Mouse (Mus musculus) lung, embryonic 15.5 days (tissue): ENCODE measurements around the gene Noxo1. TPM values are rescaled to one million over a fixed set of nuclear protein-coding genes. Genes with fewer than 3 reads are reported as not detected.
"Not testable (repeated sequence)": the region's sequence is repeated elsewhere in the genome, so short reads cannot be mapped to it uniquely, and the experiment has no call there.

Experiments used
- ATAC-seq: fragments of 200-750 bp; cut with Nextera tagmentation; 2 replicates; pipeline ENCODE4 v1.8.0; 2017; ENCODE audit warnings: moderate number of reproducible peaks, borderline replicate concordance; ENCODE audit not compliant: low FRiP score, low TSS enrichment; ENCODE audit errors: extremely low read depth
- H3K27ac ChIP-seq: fragments of 300-500 bp; sonication (generic); 2 replicates; pipeline ENCODE4 v1.5.1; 2015; ENCODE audit warnings: moderate library complexity, mild to moderate bottlenecking, inconsistent platforms
- H3K27me3 ChIP-seq: fragments of 300-500 bp; sonication (generic); 2 replicates; pipeline ENCODE4 v1.6.1; 2015; ENCODE audit warnings: inconsistent platforms
- H3K36me3 ChIP-seq: fragments of 300-500 bp; sonication (generic); 2 replicates; pipeline ENCODE4 v1.6.1; 2015; ENCODE audit warnings: inconsistent platforms
- H3K4me1 ChIP-seq: fragments of 300-500 bp; sonication (generic); 2 replicates; pipeline ENCODE4 v1.6.1; 2015; ENCODE audit warnings: inconsistent platforms
- H3K4me2 ChIP-seq: fragments of 300-500 bp; sonication (generic); 2 replicates; pipeline ENCODE4 v1.6.1; 2015; ENCODE audit warnings: inconsistent platforms, mild to moderate bottlenecking, moderate library complexity
- H3K4me3 ChIP-seq: fragments of 300-500 bp; sonication (generic); 2 replicates; pipeline ENCODE4 v1.5.1; 2015; ENCODE audit warnings: mild to moderate bottlenecking, inconsistent platforms
- H3K9ac ChIP-seq: fragments of 300-500 bp; sonication (generic); 2 replicates; pipeline ENCODE4 v1.6.1; 2015; ENCODE audit warnings: inconsistent platforms
- H3K9me3 ChIP-seq: fragments of 300-500 bp; sonication (generic); 2 replicates; pipeline ENCODE4 v1.6.1; 2016; ENCODE audit warnings: inconsistent platforms
- WGBS: fragments of 180-500 bp; shearing (Covaris S2); methylation state at CpG from one replicate; pipeline ENCODE4 v1.1.7; 2015; 5-methylcytosine and 5-hydroxymethylcytosine counted together
- polyA plus RNA-seq: library from polyadenylated mRNA; unstranded; fragments of >200 nt; fragmentation: Nextera tagmentation; extraction: Ambion mirVana; gene quantifications from 2 replicates; pipeline ENCODE4 v1.2.1, GENCODE M21; 2015

Gene Noxo1
- polyA plus RNA-seq, 1 experiment from 2014 or later, result 3.5 TPM

DNA sequence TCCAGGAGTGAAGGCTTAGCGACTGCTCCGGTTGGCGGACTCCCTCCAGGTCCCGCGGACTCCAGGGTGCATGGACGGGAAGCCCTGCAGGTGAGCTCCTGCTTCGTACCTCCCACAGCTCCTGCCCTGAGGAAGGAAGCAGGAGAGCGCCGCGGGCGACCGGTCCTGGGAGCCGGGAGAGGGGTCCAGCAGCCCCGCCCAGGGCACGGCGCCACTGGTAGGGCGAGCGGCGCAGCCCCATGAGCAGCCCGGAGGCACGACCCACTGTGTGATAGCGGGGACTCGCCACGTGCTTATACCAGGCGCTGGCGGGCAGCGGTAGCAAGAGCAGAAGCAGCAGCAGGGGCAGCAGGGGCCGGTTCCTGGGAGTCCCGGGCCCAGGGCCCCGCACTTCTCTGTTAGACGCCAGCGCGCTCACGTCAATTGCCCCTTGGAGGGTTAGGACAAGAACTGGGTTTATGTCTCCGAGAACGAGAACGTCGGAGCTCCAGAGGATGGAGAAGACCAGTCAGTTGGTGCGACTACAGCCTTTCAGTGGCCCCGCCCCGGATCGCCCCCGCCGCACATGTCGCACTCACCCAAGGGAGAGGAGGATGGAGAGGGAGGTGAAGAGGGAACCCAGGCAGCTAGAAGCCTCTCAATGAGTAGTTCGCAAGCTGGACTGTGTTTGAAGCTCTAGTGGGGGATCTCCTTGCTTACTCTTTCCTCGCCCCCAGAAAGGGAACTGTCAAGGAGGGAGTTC lies 37.8 kb upstream of the Noxo1 start, which contains the start of gene Npw:
Gene Npw, minus strand, starts transcription at position 441 of the 742 bp plus-strand sequence.
- peak within 1 kb of the TSS; percentile 89 for H3K4me2 ChIP-seq
- peaks cover 51% of the 10 kb centered on the region for H3K27me3 ChIP-seq
- peaks cover 26% of the 10 kb centered on the region for H3K4me1 ChIP-seq
- no peaks in the 10 kb centered on the region for H3K9me3 ChIP-seq
- H3K36me3 ChIP-seq, result no peaks in the 10 kb centered on the region
- H3K27ac ChIP-seq, result no peak within 1 kb of the TSS
- peak within 1 kb of the TSS; percentile 39 for H3K9ac ChIP-seq
- peak; percentile 46; the same call in 1 of the 2 replicates for ATAC-seq
- H3K4me3 ChIP-seq, result peak within 1 kb of the TSS; percentile 45
- 3% methylated on average over 47 of the region's 47 CpGs for WGBS

DNA sequence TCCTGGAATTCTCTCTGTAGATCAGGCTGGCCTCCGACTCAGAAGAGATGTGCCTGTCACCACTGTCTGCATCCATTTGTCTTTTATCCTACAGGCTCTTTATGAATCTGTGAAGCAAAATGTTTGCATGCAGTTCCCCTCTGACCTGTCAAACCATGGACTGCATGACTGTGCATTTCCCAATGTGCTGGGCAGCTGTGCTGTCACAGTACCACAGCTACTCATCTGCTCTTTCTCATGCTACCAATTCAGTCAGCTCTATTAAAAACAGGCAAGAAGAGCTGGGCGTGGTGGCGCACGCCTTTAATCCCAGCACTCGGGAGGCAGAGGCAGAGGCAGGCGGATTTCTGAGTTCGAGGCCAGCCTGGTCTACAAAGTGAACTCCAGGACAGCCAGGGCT lies 29.0 kb upstream of the Noxo1 start:
- H3K4me1 ChIP-seq, result peaks cover 27% of the 10 kb centered on the region
- 68% methylated on average over 7 of the region's 7 CpGs for WGBS
- H3K4me2 ChIP-seq, H3K27me3 ChIP-seq, H3K4me3 ChIP-seq, ATAC-seq, H3K9me3 ChIP-seq, H3K27ac ChIP-seq, H3K36me3 ChIP-seq, H3K9ac ChIP-seq: not testable (repeated sequence)

DNA sequence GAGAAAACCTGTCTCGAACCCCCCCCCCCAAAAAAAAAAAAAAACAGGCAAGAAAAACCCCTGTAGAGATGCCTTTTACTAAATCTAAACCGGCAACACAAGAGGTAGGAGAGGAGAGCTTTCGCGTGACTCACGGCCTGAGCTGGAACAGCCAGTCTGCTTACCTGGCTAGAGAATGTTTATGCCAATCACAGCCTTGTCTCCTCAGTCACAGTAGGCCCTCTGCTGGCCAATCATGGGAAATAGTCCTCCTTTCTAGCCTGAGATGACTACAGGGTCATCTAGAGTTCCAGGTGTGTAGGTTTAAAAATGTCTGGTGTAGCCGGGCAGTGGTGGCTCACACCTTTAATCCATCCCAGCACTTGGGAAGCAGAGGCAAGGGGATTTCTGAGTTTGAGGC lies 28.6 kb upstream of the Noxo1 start:
- Histone ChIP-seq H3K27me3 (no peaks in the 10 kb centered on the region), H3K4me1 (peaks cover 31% of the 10 kb centered on the region), H3K4me3 (no peak overlapping the region), H3K36me3 (no peaks in the 10 kb centered on the region), H3K9me3 (no peaks in the 10 kb centered on the region), H3K4me2 (no peak overlapping the region), H3K9ac (no peak overlapping the region), H3K27ac (no peak overlapping the region)
- WGBS, result 20% methylated on average over 6 of the region's 6 CpGs
- no peak for ATAC-seq

DNA sequence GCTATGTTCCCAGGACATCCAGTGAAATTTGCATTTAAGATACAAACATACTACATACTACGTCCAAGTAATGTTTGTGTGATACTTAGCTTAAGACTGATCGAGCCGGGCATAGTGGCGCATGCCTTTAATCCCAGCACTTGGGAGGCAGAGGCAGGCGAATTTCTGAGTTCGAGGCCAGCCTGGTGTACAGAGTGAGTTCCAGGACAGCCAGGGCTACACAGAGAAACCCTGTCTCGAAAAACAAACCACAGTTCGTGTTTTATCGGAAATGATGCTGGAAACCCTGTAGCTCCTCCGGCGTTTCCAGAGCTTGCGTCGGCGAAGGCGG lies 26.9 kb upstream of the Noxo1 start:
- not testable (repeated sequence) for H3K36me3 ChIP-seq, H3K9me3 ChIP-seq, H3K27me3 ChIP-seq
- peak overlapping the region; percentile 65 for H3K27ac ChIP-seq
- peak overlapping the region; percentile 70 for H3K4me3 ChIP-seq
- peaks cover 32% of the 10 kb centered on the region for H3K4me1 ChIP-seq
- H3K4me2 ChIP-seq, result peak overlapping the region; percentile 78
- H3K9ac ChIP-seq, result peak overlapping the region; percentile 96
- peak; percentile 10; the same call in 1 of the 2 replicates for ATAC-seq
- WGBS, result 9% methylated on average over 15 of the region's 15 CpGs

DNA sequence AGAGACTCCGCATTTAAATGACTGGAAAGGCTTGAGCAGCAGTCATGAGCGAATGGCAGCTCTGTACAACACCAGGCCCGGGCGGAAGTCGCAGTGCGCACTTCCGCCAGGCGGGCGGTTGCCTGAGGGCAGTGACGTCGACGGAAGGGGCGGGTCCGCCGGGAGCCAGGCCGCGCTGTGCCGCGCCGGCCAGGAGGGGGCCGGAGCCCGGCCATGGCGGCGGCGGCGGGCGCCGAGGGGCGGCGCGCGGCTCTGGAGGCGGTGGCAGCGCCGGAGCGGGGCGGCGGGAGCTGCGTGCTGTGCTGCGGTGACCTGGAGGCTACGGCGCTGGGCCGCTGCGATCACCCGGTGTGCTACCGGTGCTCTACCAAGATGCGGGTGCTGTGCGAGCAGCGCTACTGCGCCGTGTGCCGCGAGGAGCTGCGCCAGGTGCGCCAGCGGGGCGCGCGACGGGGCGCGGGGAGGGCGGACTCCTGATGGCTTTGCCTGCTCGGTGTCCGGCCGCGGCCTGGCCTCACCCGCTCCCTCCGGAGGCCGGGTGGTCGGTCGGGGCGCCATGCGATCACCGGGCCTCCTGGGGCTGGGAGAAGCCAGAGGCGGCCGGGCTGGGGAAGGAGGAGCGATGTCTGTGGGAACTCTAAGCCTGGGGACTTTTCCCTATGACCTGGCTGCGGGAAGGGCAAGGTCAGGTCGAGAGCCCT lies 26.3 kb upstream of the Noxo1 start, which contains the start of gene Zfp598:
Gene Zfp598, plus strand, starts transcription at position 143 of the 701 bp plus-strand sequence.
- peaks cover 32% of the 10 kb centered on the region for H3K4me1 ChIP-seq
- WGBS, result under 1% methylated on average over 80 of the region's 80 CpGs
- ATAC-seq, result peak; percentile 98
- no peaks in the 10 kb centered on the region for H3K9me3 ChIP-seq
- H3K27me3 ChIP-seq, result no peaks in the 10 kb centered on the region
- H3K36me3 ChIP-seq, result no peaks in the 10 kb centered on the region
- H3K4me3 ChIP-seq, result peak within 1 kb of the TSS; percentile 70
- peak within 1 kb of the TSS; percentile 96 for H3K9ac ChIP-seq
- peak within 1 kb of the TSS; percentile 78 for H3K4me2 ChIP-seq
- H3K27ac ChIP-seq, result peak within 1 kb of the TSS; percentile 75

DNA sequence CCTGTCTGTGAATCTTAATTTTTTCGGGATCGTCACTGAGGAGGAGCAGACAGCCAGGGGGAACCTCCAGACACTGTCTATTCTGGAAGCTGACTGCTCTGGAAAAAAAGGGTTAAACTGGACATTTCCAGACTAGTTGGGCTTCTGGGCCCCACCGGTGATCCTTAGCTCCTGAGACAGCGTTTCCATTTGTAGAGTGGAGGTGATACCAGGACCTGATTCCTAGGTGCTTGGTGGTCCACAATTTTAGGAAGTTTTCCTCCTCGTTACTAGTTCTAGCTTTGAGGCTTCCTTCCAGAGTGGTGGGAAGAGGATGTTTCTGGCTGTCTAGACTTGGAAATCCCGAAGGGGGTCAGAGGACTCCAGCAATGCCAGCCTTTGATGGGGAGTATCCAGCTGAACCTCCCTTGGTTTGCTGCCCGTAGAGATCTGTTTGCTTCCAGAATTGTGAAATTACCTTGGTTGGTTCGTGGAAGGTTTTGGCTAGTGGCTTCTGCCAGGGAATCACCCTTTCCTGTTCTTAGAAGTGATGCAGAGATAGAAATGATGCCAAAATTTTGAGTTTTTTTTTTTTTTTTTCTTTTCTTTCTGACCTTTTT lies 25.7 kb upstream of the Noxo1 start:
- Histone ChIP-seq H3K9me3 (no peaks in the 10 kb centered on the region), H3K9ac (peak overlapping the region; percentile 96), H3K27ac (peak overlapping the region; percentile 75; the same call in 1 of the 2 replicates), H3K4me3 (peak overlapping the region; percentile 70), H3K36me3 (no peaks in the 10 kb centered on the region), H3K4me2 (peak overlapping the region; percentile 78), H3K4me1 (peaks cover 32% of the 10 kb centered on the region), H3K27me3 (no peaks in the 10 kb centered on the region)
- ATAC-seq, result no peak
- WGBS, result 5% methylated on average over 8 of the region's 8 CpGs

DNA sequence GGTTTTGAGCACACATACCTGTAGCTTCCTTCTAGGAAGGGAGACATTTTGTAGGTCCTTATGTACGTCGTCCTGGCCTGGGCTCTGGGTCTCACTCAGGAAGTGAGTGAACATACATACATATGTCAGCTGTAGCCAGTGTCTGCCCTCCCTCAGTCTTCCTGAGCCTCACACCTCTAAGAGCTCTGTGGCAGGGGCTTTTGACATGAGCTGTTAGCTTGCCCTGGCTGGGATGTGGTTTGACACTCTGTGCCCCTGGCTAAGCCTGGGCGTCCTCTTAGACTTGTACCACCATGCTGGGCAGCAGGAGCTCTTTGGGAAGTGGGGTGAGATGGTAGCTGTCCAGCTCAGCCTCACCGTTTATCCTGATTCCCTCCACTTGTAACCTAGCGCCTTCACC lies 24.7 kb upstream of the Noxo1 start:
- peaks cover 32% of the 10 kb centered on the region for H3K4me1 ChIP-seq
- no peak for ATAC-seq
- H3K4me3 ChIP-seq, result peak overlapping the region; percentile 70
- H3K9ac ChIP-seq, result peak overlapping the region; percentile 30; the same call in 1 of the 2 replicates
- no peaks in the 10 kb centered on the region for H3K9me3 ChIP-seq
- peak overlapping the region; percentile 78 for H3K4me2 ChIP-seq
- H3K27ac ChIP-seq, result no peak overlapping the region
- H3K27me3 ChIP-seq, result no peaks in the 10 kb centered on the region
- 52% methylated on average over 5 of the region's 5 CpGs for WGBS
- 0 out of 2 replicates have a peak, but pooled peaks cover under 1% of the 10 kb centered on the region for H3K36me3 ChIP-seq

DNA sequence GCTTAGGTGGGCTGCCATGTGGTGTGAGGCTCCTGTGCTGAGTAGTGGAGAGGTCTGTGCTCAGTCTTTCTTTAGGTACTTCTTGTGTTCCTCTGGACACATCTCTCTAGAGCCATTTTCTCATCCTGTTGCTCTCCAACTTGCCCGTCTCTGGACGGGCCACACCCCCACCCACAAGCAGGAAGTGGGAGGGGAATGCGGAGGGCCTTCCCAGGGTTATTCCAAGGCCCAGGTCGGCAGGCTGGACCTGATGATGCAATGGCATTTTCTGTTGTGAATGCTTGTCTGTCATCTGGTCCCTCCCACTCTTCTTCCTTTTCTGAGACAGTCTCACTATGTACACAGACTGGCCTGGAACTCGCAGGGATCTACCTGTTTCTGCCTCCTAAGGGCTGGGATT lies 23.9 kb upstream of the Noxo1 start:
- Histone ChIP-seq H3K27ac (0 out of 2 replicates have a peak overlapping the region, but pooled peaks have one; percentile 5), H3K4me2 (peak overlapping the region; percentile 78), H3K9ac (0 out of 2 replicates have a peak overlapping the region, but pooled peaks have one; percentile 30), H3K36me3 (peaks cover 8% of the 10 kb centered on the region), H3K27me3 (no peaks in the 10 kb centered on the region), H3K9me3 (no peaks in the 10 kb centered on the region), H3K4me3 (peak overlapping the region; percentile 70; the same call in 1 of the 2 replicates), H3K4me1 (peaks cover 32% of the 10 kb centered on the region)
- WGBS, result 6% methylated on average over 5 of the region's 5 CpGs
- ATAC-seq, result no peak

DNA sequence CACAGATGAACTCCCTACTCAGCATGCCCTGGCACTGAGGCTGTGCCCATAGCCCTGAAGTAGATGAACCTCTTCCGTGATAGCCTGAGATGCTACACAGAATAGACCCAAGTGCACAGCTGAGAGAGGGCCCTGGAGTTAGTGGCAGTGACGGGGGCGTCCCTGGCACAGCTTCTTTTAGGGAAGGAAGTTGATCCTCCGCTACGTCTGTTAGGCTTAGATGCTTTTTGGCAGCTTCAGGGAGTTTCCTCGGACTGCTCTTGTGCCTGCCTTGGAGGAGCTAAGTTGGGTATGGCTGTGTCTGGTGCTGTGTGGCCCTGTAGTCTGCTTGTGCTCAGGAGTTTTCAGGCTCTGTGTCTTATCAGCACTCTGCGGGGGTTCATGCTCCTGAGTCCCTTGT lies 21.8 kb upstream of the Noxo1 start:
- peaks cover 29% of the 10 kb centered on the region for H3K36me3 ChIP-seq
- no peak overlapping the region for H3K9ac ChIP-seq
- H3K27me3 ChIP-seq, result no peaks in the 10 kb centered on the region
- WGBS, result 66% methylated on average over 7 of the region's 7 CpGs
- H3K4me3 ChIP-seq, result no peak overlapping the region
- ATAC-seq, result no peak
- H3K27ac ChIP-seq, result no peak overlapping the region
- H3K4me1 ChIP-seq, result peaks cover 24% of the 10 kb centered on the region
- no peak overlapping the region for H3K4me2 ChIP-seq
- H3K9me3 ChIP-seq, result no peaks in the 10 kb centered on the region

DNA sequence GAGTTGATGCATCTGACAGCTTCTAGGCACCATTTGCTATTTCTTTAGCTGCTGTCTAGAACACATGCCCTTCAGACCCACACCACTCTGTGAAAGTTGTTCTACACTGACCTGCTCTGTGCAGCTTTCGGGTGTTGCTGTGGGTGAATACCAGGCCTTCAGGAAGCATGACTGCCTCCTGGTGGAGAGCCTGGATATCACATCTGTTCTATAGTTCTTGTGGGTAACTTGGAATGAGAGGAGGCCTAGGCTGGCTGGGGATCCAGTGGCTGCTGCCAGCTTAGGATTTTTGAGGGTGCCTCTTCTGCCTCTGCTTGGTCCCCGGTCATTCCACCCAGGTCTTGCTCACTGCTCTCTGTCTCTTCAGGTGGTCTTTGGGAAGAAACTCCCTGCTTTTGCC lies 19.8 kb upstream of the Noxo1 start:
- Histone ChIP-seq H3K4me2 (no peak overlapping the region), H3K4me3 (no peak overlapping the region), H3K9ac (no peak overlapping the region), H3K4me1 (peaks cover 13% of the 10 kb centered on the region), H3K9me3 (no peaks in the 10 kb centered on the region), H3K27me3 (no peaks in the 10 kb centered on the region), H3K27ac (no peak overlapping the region), H3K36me3 (peaks cover 48% of the 10 kb centered on the region)
- WGBS, result 58% methylated on average over 2 of the region's 2 CpGs
- ATAC-seq, result no peak

DNA sequence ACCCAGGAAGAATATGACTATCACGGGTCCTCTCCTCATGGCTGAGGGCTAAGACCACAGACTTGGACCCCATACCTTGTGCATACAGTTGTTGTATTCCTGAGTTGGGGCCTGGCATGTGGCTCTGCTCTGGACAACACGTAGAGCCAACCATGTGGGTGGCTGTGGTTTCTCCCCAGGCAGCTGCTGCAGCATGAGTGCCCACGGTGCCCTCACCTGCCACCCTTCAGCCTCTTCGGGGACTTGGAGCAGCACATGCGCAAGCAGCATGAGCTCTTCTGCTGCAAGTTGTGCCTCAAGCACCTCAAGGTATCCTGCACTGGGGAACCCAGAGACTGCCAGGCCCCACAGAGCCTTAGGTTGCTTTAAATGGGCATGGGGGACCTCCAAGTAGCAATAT lies 19.2 kb upstream of the Noxo1 start:
- peaks cover 55% of the 10 kb centered on the region for H3K36me3 ChIP-seq
- 92% methylated on average over 5 of the region's 5 CpGs for whole genome bisulfite sequencing
- ATAC-seq, result no peak

More for the DNA sequence above, 19.2 kb upstream of the Noxo1 start:
- H3K27me3 ChIP-seq, result no peaks in the 10 kb centered on the region
- H3K4me3 ChIP-seq, result no peak overlapping the region
- H3K9me3 ChIP-seq, result no peaks in the 10 kb centered on the region
- no peak overlapping the region for H3K27ac ChIP-seq
- H3K9ac ChIP-seq, result no peak overlapping the region
- H3K4me1 ChIP-seq, result peaks cover 7% of the 10 kb centered on the region
- H3K4me2 ChIP-seq, result no peak overlapping the region
